Mouse (Mus musculus) layer of hippocampus, adult 9-11 months (tissue): ENCODE data around the gene Nt5c1a.

ENCODE experiments used
- DNase-seq: peaks from one replicate; pipeline ENCODE4 v3.0.0; 2022

Gene Nt5c1a

DNA sequence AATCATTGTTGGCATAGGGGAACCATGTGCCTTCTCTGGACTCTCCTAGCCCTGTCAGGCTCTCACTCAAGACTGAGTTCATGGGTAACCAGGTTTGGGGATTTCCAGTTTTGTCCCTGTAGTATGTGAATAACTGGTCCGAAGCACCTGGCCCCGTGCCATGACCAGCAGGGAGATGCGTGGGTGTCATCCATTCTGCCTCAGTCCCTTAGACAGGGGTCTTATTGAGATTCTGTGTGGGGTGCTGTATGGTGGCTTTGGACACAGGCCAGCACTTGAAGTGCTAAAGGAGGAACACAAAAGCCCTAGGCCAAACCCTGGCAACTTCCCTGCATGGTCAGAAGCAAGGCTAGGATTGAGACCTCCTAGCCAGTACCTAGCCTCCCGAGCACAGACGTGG, 50.9 kb downstream of the Nt5c1a start:
- no peak for DNase-seq

DNA sequence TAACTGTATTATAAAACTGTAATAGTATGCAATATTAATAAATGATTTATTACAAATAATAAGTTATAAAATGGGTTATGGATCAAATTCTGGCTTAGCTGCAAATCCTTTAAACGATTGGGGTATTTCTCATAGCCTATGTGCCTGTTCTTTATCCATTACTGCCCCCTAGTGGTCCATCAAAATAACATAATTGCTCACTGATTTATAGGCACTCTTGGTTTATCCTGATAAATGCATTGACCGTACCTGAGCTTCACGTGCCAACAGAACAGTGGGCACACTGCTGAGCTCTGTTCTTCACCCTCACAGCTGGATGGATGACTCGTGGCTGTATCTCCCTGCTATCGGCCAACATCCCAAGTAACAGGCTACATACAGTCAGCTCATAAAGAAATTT, 53.3 kb downstream of the Nt5c1a start:
- DNase-seq = no peak

DNA sequence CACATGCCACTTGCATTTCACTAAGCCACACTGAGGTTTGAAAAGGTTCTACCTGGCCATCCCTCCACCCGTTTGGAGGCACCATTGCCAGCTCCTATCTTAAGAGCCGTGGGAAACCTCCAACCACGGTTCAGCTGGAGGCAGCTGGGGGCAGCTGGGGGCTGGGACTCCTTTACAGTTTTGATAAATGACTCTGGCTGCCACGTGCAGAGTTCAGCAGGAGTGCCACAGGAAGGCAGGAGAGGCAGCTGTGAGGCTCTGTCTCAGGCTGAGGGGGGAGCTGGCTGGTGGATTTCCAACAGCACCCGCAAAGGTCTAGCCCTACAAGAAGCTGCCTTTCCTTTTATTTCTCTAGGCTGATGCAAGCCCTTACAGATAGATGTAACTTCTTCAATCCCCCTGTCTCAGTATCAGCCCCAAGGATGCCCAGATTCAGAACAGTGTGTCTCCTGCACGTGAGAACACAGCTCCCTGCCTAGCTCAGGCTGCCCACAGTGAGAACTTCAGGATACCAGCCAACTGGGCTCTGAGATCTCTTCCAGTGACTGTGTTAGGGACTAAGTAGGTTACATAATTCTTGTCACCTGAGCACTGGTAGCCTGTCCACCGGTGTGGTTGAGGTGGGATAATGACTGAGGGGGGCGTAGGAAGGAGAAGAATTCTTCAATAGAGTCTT, 58.9 kb downstream of the Nt5c1a start:
- DNase-seq = no peak

DNA sequence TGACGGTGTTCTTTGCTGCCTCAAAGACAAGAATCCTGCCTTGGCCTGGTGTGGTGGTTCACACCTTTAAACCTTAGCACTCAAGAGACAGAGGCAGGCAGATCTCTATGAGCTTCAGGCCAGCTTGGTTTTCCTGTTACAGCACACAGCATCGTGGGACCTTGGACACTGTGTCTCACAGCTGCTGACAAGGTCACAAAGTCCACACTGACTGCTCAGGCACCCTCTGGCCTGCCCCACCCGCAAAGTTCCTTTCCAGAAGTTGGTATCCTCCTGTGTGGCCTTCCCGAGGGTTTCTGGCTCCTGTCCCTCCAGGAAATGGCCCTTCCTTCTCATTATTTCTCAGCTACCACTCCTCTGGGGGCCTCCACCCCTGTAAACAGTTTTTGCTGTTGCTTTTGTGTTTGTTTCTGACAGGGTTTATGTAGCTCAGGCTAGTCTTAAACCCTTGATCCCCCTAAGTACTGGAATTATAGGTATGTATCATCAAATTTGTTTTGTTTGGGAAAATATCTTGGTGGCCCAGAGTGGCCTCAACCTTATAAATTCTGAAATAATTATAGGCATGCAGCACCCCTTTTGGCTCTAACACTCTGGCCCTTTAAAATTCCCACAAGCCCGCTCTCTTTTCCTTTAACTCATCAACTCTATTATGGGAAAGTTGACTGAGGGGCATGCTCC, 60.6 kb downstream of the Nt5c1a start, which contains the start of gene Pabpc4:
Gene Pabpc4, plus strand, starts transcription at position 631 of the 681 bp plus-strand sequence.
- no peak for DNase-seq
